Mouse (Mus musculus) heart, adult 10 weeks (tissue): Measurements from ENCODE around the gene E4f1. TPM values are rescaled to one million over a fixed set of nuclear protein-coding genes. Genes with fewer than 3 reads are reported as not detected.

Experiments
- polyA plus RNA-seq: library from polyadenylated mRNA; stranded (reverse); fragments of 350-450 nt; fragmentation: Illumina TruSeq; extraction: RNeasy Lipid Tissue Mini Kit (QIAGEN cat#74804); gene quantifications from one replicate; pipeline ENCODE4 v1.2.3, GENCODE M21; 2014; ENCODE audit warnings: low read depth, low replicate concordance

E4f1 gene
- polyA plus RNA-seq: 21.5 TPM

DNA sequence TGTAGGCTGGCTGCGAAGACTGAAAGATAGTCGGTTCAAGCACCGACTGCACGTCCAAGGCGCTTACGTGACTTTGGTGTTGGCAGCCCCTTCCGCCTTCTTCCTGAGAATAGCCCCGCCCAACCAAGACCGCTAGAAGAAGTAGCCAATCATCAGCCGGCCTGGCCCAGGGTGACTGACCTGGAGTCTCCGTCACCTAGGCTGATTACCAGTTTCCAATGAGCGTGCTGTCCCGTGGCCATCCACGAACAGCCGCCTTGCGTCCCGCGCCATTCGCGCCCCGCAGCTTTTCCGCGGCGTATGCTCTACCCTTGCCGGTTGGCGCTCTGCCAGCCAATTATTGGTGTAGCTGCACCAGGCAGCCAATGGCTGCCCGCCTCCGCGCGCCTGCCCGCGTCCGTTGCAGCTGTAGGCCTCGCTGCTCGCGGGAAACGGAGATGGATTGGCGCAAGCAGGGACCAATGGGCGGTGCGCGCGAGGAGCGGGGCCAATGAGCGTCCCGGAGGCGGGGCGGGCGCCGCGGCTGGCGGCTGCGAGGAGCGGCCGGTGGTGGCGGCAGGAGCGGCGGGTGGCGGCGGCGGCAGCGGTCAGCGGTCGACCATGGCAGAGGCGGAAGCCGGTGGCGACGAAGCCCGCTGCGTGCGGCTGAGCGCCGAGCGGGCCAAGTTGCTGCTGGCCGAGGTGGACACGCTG lies at the start of gene E4f1, which contains the start of gene Pgp:
TSS of gene E4f1 (minus strand) at position 404 of the 693 bp plus-strand sequence.
TSS of gene Pgp (plus strand) at position 483 of the 693 bp plus-strand sequence.

DNA sequence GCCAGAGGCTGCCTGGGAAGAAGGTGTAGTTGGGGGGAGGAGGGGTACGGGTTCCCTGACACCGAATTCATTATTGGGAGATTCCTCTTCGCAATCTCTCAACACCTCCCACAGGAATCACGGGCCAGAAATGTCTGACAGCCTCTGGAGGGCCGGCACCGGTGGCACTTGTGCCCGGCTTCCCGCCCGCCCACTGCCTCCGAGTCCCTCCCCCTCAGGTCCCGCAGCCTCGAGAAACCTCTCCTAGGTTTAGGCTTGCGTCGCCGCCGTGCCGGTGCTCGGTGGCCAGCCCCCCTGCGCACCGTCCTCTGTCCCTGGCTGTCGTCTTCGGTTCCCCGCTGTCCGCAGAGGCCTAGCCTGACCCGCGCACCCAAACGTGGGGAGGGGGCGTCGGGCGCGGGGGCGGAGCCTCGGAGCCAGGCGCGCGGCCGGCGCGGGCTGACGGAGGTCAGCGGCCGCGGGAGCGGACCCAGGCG lies 18.1 kb upstream of the E4f1 start, which contains the start of gene Caskin1:
TSS of gene Caskin1 (plus strand) at position 416 of the 476 bp plus-strand sequence.

DNA sequence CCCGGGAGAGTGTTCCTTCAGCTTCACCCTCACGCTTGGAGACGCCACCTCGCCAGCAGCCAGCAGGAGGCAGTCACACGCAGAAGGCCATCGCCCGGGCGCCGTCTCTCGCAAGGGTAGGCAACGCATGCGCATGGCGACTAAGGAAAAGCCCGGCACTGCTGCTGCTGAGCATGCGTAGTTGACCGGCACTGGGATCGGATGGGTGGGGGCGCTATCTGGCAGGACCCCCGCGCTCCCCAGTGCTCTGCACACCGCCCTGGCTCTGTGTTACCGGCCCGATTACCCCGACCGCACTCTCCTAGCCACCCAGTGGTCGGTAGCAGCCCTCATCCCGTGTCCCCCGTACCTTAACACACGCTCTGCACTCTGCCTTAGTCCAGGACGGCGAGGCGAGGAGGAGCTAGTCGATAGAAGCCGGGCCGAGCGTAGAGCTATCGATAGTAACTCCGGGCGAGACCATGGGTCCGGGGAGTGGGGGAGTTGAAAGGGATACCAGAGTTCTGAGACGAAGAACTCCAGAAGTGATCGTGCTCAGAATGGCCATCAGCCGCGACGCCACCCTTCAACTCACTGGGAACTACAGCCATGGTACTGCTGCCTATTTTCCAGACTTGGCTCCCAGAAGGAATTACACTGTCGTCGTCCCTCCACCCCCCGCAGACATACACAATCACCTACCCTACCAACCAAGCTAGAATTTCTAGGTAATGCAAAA lies 8.7 kb upstream of the E4f1 start, which contains the start of gene Mlst8:
TSS of gene Mlst8 (minus strand) at position 416 of the 718 bp plus-strand sequence.

DNA sequence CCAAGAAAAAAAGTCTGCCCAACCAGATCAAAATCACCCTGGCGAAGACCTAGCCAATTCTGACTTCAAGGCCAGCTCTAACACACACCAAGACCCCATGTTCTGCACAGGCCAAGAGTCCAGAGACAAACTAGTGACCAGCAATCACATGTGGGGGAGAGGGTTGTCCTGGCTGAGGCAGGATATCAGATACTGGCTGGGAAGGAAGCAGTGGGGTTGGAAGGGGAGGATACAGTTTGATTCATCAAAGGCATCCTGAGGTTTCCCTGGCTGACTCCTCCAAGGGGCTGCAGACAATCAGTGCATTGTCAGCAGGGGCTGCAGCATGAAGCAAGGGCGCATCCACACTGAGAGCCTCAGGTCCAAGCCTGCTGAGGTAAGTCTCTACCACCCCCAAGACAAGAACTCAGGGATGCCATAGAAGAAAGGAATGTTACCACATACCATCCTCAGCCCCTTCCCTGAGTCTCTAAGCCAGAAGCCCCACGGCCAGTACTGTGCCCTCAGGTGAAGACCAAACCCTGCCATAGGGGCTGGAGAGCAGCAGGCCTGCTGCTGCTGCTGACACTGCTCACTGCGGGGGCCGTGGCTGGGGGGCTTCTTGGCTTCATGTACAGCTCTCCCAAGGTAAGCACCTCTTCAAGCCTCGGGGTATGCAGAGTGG lies 3.6 kb upstream of the E4f1 start, which contains the start of gene Bricd5:
TSS of gene Bricd5 (plus strand) at position 273 of the 664 bp plus-strand sequence.

DNA sequence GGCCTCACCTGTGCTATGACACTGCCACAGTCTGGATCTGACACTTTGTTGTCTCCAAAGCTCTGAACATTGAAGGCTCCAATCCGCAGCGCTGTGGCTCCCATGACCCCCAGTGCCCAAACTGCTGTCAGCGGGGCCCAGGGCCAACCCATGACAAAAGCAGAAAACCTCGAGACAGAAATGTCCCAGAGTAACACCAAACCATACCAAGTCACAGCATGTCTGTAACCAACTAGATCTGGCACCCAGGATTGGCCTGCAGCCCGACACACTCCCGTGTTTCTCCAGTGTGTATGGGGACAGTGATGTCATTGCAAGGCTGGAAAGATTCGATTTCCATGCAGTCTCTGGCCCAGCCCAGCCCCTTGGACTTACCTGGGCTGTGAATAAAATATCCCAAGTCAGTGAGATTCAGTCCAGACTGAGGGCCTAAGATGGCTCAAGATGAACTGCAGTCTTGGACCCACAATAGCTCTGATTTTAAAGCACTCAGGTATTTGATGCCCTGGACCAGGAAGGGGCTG lies 27.4 kb downstream of the E4f1 start, which contains the start of gene Dnase1l2:
TSS of gene Dnase1l2 (minus strand) at position 474 of the 524 bp plus-strand sequence.

DNA sequence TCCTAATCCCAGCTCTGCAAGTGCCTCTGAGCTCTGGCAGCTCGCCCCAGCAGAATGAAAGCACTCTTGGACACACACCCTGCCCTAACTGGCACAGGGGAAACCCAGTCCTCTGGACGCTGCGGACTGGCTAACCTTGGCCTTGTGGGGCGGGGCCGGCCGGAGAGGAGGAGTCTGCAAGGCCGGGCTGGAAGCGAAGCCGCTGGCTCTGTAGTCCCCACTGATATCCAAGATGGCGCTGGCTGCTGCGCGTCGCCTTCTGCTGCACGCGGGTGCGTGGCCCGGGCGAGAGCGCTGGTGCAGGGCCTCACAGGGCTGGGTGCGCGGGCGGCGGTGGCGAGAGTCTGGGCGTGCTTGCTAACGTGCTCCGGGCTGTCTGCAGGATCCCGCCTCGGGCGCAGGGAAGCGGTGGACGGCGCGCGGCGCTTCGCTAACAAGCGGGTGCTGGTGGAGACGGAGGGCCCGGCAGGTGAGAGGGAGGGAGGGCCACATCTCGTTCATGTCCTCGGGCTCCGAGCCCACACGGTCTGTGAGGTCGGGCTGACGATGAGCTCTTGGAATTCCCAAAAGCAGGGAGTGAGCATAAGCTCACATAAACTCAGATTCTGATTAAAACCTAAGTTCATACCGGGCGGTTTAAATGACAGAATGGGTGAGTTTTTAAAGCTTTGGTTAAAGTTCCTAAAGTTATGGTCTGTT lies 43.5 kb downstream of the E4f1 start, which contains the start of gene Eci1:
TSS of gene Eci1 (plus strand) at position 171 of the 699 bp plus-strand sequence.

DNA sequence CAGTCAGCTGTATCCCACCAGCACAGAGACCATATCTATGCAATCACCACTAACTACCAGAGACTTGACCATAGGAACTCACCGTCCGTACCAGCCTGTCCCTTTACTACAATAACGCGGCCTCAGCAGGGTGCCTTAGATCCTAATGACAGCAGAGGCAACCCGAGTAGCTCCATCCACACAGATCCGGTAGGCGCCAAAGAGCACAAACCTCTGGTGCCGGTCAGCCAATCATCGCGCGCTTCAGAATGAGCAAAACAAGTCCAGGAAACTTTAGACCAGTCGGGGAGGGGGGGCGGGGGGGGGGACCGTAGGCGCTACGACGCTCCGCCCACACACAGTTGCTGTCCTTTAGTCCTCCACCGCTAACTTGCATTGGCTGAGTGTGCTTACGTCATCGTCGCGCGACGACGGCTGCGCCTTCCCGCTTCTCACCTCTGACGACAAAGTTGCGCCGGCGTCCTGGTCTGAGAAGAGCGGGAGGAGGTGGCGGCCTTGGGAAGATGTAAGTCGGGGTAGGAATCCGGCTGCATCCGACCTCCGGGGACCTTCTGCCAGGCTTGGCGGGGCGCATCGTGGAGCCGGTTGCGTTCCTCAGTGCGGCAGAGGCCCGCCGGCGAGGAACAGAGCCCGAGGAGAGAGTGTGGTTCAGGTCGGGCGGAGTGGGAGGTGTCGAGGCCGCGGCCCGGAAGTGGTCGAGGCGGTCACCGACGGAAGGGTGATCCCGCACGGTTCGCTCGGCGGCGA lies 55.7 kb downstream of the E4f1 start, which contains the start of gene Rnps1:
TSS of gene Rnps1 (plus strand) at position 336 of the 747 bp plus-strand sequence.

Other genes with a start within 250 kb of the E4f1 start
- gene Tedc2, start 249.5 kb downstream of the E4f1 start, polyA plus RNA-seq: 2.4 TPM
- 0.45 TPM for gene Ccnf, start 218.8 kb downstream of the E4f1 start, polyA plus RNA-seq
- not detected for gene Abca17, start 119.2 kb downstream of the E4f1 start, polyA plus RNA-seq
- 11.2 TPM for gene Abca3, start 118.4 kb downstream of the E4f1 start, polyA plus RNA-seq
- 82.4 TPM for gene Rnps1, start 55.7 kb downstream of the E4f1 start, polyA plus RNA-seq
- gene Eci1, start 43.7 kb downstream of the E4f1 start, polyA plus RNA-seq: 445 TPM
- gene Dnase1l2, start 27.2 kb downstream of the E4f1 start, polyA plus RNA-seq: 3.4 TPM
- gene Pgp, start 79 bp upstream of the E4f1 start, polyA plus RNA-seq: 36.4 TPM
- not detected for gene Bricd5, start 3.6 kb upstream of the E4f1 start, polyA plus RNA-seq
- gene Mlst8, start 8.8 kb upstream of the E4f1 start, polyA plus RNA-seq: 11.6 TPM
- 0.47 TPM for gene Caskin1, start 18.3 kb upstream of the E4f1 start, polyA plus RNA-seq
- 63.9 TPM for gene Traf7, start 57.6 kb upstream of the E4f1 start, polyA plus RNA-seq
- not detected for gene Rab26, start 63.9 kb upstream of the E4f1 start, polyA plus RNA-seq
- gene Pkd1, start 79.5 kb upstream of the E4f1 start, polyA plus RNA-seq: 35.8 TPM
- gene Tsc2, start 162.3 kb upstream of the E4f1 start, polyA plus RNA-seq: 99.7 TPM
- 6.4 TPM for gene Nthl1, start 162.4 kb upstream of the E4f1 start, polyA plus RNA-seq
- 115 TPM for gene Slc9a3r2, start 180.0 kb upstream of the E4f1 start, polyA plus RNA-seq
- gene Npw, start 188.1 kb upstream of the E4f1 start, polyA plus RNA-seq: not detected
- gene Zfp598, start 199.4 kb upstream of the E4f1 start, polyA plus RNA-seq: 18.8 TPM
- gene Syngr3, start 219.6 kb upstream of the E4f1 start, polyA plus RNA-seq: 0.31 TPM
- gene Gfer, start 225.8 kb upstream of the E4f1 start, polyA plus RNA-seq: 18.9 TPM
- gene Noxo1, start 225.9 kb upstream of the E4f1 start, polyA plus RNA-seq: 1.2 TPM
- gene Tbl3, start 237.3 kb upstream of the E4f1 start, polyA plus RNA-seq: 18.8 TPM
- gene Rnf151, start 247.8 kb upstream of the E4f1 start, polyA plus RNA-seq: not detected
- 1,388 TPM for gene Rps2, start 247.8 kb upstream of the E4f1 start, polyA plus RNA-seq